Mouse (Mus musculus): ENCODE results near the gene Tufm. TPM values are rescaled to one million over a fixed set of nuclear protein-coding genes. Genes with fewer than 3 reads are reported as not detected.

The Tufm gene
- polyA plus RNA-seq, 1 experiment = 56.0 TPM

- no peak for TF ChIP-seq GATA1 (IDR thresholded peaks at IDR 0.05; ENCODE audit: low read length)
Measured at GRCm38 (mm10) chr7:126473470-126474086, 13.6 kb upstream of the Tufm start.

GRCm38 (mm10) chr7:126474486-126474955 lies 12.6 kb upstream of the Tufm start:
- no peak for TF ChIP-seq GATA1 (IDR thresholded peaks at IDR 0.05; ENCODE audit: low read length)

- no peak for TF ChIP-seq GATA1 (IDR thresholded peaks at IDR 0.05; ENCODE audit: low read length)
Measured at GRCm38 (mm10) chr7:126474993-126475581, 12.1 kb upstream of the Tufm start, which contains the start of gene Sh2b1. TSS of gene Sh2b1 (minus strand) at chr7:126475424.

- no peak for TF ChIP-seq GATA1 (IDR thresholded peaks at IDR 0.05; ENCODE audit: low read length)
Measured at GRCm38 (mm10) chr7:126481699-126482098, 5.5 kb upstream of the Tufm start.

GRCm38 (mm10) chr7:126482392-126482871 lies 4.7 kb upstream of the Tufm start:
- TF ChIP-seq GATA1 (IDR thresholded peaks at IDR 0.05; ENCODE audit: low read length) = no peak

- no peak for TF ChIP-seq GATA1 (IDR thresholded peaks at IDR 0.05; ENCODE audit: low read length)
Measured at GRCm38 (mm10) chr7:126491005-126491404, 3.8 kb downstream of the Tufm start.

- no peak for TF ChIP-seq GATA1 (IDR thresholded peaks at IDR 0.05; ENCODE audit: low read length)
Measured at GRCm38 (mm10) chr7:126491973-126492372, 4.8 kb downstream of the Tufm start.

- TF ChIP-seq GATA1 (IDR thresholded peaks at IDR 0.05; ENCODE audit: low read length) = no peak
Measured at GRCm38 (mm10) chr7:126494120-126494519, 7.0 kb downstream of the Tufm start.

GRCm38 (mm10) chr7:126496475-126496874 lies 9.3 kb downstream of the Tufm start:
- TF ChIP-seq GATA1 (IDR thresholded peaks at IDR 0.05; ENCODE audit: low read length) = no peak

GRCm38 (mm10) chr7:126497966-126498365 lies 10.8 kb downstream of the Tufm start:
- no peak for TF ChIP-seq GATA1 (IDR thresholded peaks at IDR 0.05; ENCODE audit: low read length)

- TF ChIP-seq GATA1 (IDR thresholded peaks at IDR 0.05; ENCODE audit: low read length) = no peak
Measured at GRCm38 (mm10) chr7:126499416-126499815, 12.3 kb downstream of the Tufm start.

- TF ChIP-seq GATA1 (IDR thresholded peaks at IDR 0.05; ENCODE audit: low read length) = no peak
Measured at GRCm38 (mm10) chr7:126501684-126502022, 14.5 kb downstream of the Tufm start.

GRCm38 (mm10) chr7:126502023-126502741 lies 15.0 kb downstream of the Tufm start:
- TF ChIP-seq GATA1 (IDR thresholded peaks at IDR 0.05; ENCODE audit: low read length) = no peak

GRCm38 (mm10) chr7:126502751-126503150 lies 15.6 kb downstream of the Tufm start:
- no peak for TF ChIP-seq GATA1 (IDR thresholded peaks at IDR 0.05; ENCODE audit: low read length)

GRCm38 (mm10) chr7:126503273-126503878 lies 16.2 kb downstream of the Tufm start, which contains the start of gene Atxn2l:
TSS of gene Atxn2l (minus strand) at chr7:126503437.
- TF ChIP-seq GATA1 (IDR thresholded peaks at IDR 0.05; ENCODE audit: low read length) = no peak

- no peak for TF ChIP-seq GATA1 (IDR thresholded peaks at IDR 0.05; ENCODE audit: low read length)
Measured at GRCm38 (mm10) chr7:126504913-126505312, 17.8 kb downstream of the Tufm start.

Data from G1E-ER4 (cell line).